Mouse (Mus musculus) lung, postnatal 0 days (tissue): ENCODE measurements around the gene Tmem117.

Source experiments
- CTCF ChIP-seq: IDR thresholded peaks from 2 replicates; pipeline ENCODE4 v1.5.1; 2016; ENCODE audit warnings: antibody characterized with exemption, mild to moderate bottlenecking
- EP300 ChIP-seq: IDR thresholded peaks from 2 replicates; pipeline ENCODE4 v1.6.1; 2016; ENCODE audit warnings: antibody characterized with exemption, mild to moderate bottlenecking, control low read depth

DNA sequence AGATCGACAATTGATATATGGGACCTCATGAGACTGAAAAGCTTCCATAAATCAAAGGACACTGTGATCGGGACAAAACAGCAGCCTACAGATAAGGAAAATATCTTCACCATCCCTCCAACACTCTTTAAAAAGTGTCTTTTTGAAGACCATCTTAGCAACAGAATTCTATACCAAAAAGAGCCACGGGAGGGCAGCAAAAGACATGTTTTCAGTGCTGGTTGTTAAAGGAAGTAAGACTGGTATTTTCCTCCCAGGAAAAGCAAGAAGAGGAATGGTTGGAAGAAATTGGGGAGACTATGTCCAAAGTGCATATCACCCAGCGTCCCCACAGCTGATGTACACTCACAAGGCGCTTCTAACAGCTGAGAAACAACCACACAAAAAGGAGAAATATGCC, 93.7 kb downstream of the Tmem117 start:
- TF ChIP-seq CTCF (peak; percentile 66), EP300 (no peak)
